Mouse (Mus musculus): Measurements from ENCODE around the gene Hexdc. TPM values are rescaled to one million over a fixed set of nuclear protein-coding genes. Genes with fewer than 3 reads are reported as not detected.

Gene Hexdc
- polyA plus RNA-seq, 1 experiment from 2014 or later = 11.7 TPM

Other genes starting within 250 kb of the Hexdc start
- 171 TPM in 2 replicates for gene Csnk1d, start 213.1 kb upstream of the Hexdc start, polyA plus RNA-seq (2016; fragmentation: Nextera tagmentation; extraction: Ambion mirVana)
- gene Cd7, start 165.0 kb upstream of the Hexdc start, polyA plus RNA-seq (2016; fragmentation: Nextera tagmentation; extraction: Ambion mirVana) = not detected in 2 replicates
- gene Sectm1b, start 140.9 kb upstream of the Hexdc start, polyA plus RNA-seq (2016; fragmentation: Nextera tagmentation; extraction: Ambion mirVana) = not detected in 2 replicates
- not detected in 2 replicates for gene Sectm1a, start 123.2 kb upstream of the Hexdc start, polyA plus RNA-seq (2016; fragmentation: Nextera tagmentation; extraction: Ambion mirVana)
- not detected in 2 replicates for gene Tex19.2, start 85.8 kb upstream of the Hexdc start, polyA plus RNA-seq (2016; fragmentation: Nextera tagmentation; extraction: Ambion mirVana)
- gene Tex19.1, start 58.3 kb upstream of the Hexdc start, polyA plus RNA-seq (2016; fragmentation: Nextera tagmentation; extraction: Ambion mirVana) = not detected in 2 replicates
- 0.32 and 0.35 TPM in 2 replicates for gene Uts2r, start 44.2 kb upstream of the Hexdc start, polyA plus RNA-seq (2016; fragmentation: Nextera tagmentation; extraction: Ambion mirVana)
- gene Ogfod3, start 278 bp downstream of the Hexdc start, polyA plus RNA-seq (2016; fragmentation: Nextera tagmentation; extraction: Ambion mirVana) = 17.7 and 19.2 TPM in 2 replicates
- gene Cybc1, start 24.9 kb downstream of the Hexdc start, polyA plus RNA-seq (2016; fragmentation: Nextera tagmentation; extraction: Ambion mirVana) = 40.6 and 40.8 TPM in 2 replicates
- 86.0 and 87.3 TPM in 2 replicates for gene Narf, start 32.8 kb downstream of the Hexdc start, polyA plus RNA-seq (2016; fragmentation: Nextera tagmentation; extraction: Ambion mirVana)
- 10.7 and 11.1 TPM in 2 replicates for gene Foxk2, start 55.6 kb downstream of the Hexdc start, polyA plus RNA-seq (2016; fragmentation: Nextera tagmentation; extraction: Ambion mirVana)
- 82.3 and 88.7 TPM in 2 replicates for gene Wdr45b, start 150.0 kb downstream of the Hexdc start, polyA plus RNA-seq (2016; fragmentation: Nextera tagmentation; extraction: Ambion mirVana)
- gene Rab40b, start 183.8 kb downstream of the Hexdc start, polyA plus RNA-seq (2016; fragmentation: Nextera tagmentation; extraction: Ambion mirVana) = 6.7 and 7.2 TPM in 2 replicates
- gene Fn3krp, start 217.0 kb downstream of the Hexdc start, polyA plus RNA-seq (2016; fragmentation: Nextera tagmentation; extraction: Ambion mirVana) = 8.5 and 10.9 TPM in 2 replicates
- 1.9 and 2.8 TPM in 2 replicates for gene Fn3k, start 230.5 kb downstream of the Hexdc start, polyA plus RNA-seq (2016; fragmentation: Nextera tagmentation; extraction: Ambion mirVana)
- 60.0 and 61.6 TPM in 2 replicates for gene Tbcd, start 247.5 kb downstream of the Hexdc start, polyA plus RNA-seq (2016; fragmentation: Nextera tagmentation; extraction: Ambion mirVana)